23 mouse cellular contexts compared by ENCODE assay signal in genomic region chr11:83938556-83938955, GRCm38 (mm10).
"Had no signal": no experiment of that assay in that cellular context is flagged by ENCODE, and none has a peak within 500 bp of the region (broad histone marks: within the 10 kb centered on the region; RNA-seq: fewer than 3 reads in every experiment).

No protein-coding gene starts in this region.

- H3K27ac ChIP-seq: heart, adult 2 months; heart, embryonic 13.5 days; heart, embryonic 15.5 days; hindbrain, embryonic 12.5 days; hindbrain, embryonic 15.5 days; hindbrain, postnatal 0 days; limb, embryonic 13.5 days; limb, embryonic 15.5 days; liver, embryonic 13.5 days; liver, embryonic 15.5 days had no signal

- DNase-seq: forebrain, postnatal 0 days; gastrocnemius, postnatal 14 days; gastrocnemius, postnatal 36 days; heart, adult 2 months; heart, postnatal 14 days; heart, postnatal 36 days; kidney, adult 18-20 months; layer of hippocampus, adult 9-11 months; layer of hippocampus, postnatal 36 days; left cerebral cortex, postnatal 4 days; liver, embryonic 13.5 days; liver, postnatal 0 days had no signal

- H3K9me3 ChIP-seq: heart, embryonic 13.5 days; heart, embryonic 15.5 days; hindbrain, embryonic 12.5 days; hindbrain, embryonic 15.5 days; limb, embryonic 13.5 days; limb, embryonic 15.5 days; liver, embryonic 13.5 days; liver, embryonic 15.5 days had no signal

- H3K9ac ChIP-seq: forebrain, postnatal 0 days; heart, embryonic 13.5 days; heart, embryonic 15.5 days; hindbrain, embryonic 12.5 days; hindbrain, embryonic 15.5 days; limb, embryonic 13.5 days; limb, embryonic 15.5 days; liver, embryonic 13.5 days; liver, embryonic 15.5 days; liver, postnatal 0 days had no signal

- H3K4me3 ChIP-seq: heart, adult 2 months; heart, embryonic 13.5 days; heart, embryonic 15.5 days; hindbrain, embryonic 12.5 days; hindbrain, embryonic 15.5 days; limb, embryonic 13.5 days; limb, embryonic 15.5 days; liver, embryonic 13.5 days; liver, embryonic 15.5 days had no signal

- H3K36me3 ChIP-seq: hindbrain, embryonic 15.5 days; limb, embryonic 15.5 days; liver, embryonic 13.5 days had no signal

- H3K4me1 ChIP-seq: limb, embryonic 15.5 days had no signal

- ATAC-seq: forebrain, postnatal 0 days; hindbrain, postnatal 0 days; intestine, embryonic 16.5 days; liver, postnatal 0 days had no signal

- H3K4me2 ChIP-seq: heart, embryonic 11.5 days; heart, embryonic 13.5 days; heart, embryonic 15.5 days; hindbrain, embryonic 12.5 days; hindbrain, embryonic 15.5 days; limb, embryonic 13.5 days; limb, embryonic 15.5 days; liver, embryonic 11.5 days; liver, embryonic 13.5 days; liver, embryonic 15.5 days had no signal
